Mouse (Mus musculus): Measurements from ENCODE around the gene Senp3.

DNA sequence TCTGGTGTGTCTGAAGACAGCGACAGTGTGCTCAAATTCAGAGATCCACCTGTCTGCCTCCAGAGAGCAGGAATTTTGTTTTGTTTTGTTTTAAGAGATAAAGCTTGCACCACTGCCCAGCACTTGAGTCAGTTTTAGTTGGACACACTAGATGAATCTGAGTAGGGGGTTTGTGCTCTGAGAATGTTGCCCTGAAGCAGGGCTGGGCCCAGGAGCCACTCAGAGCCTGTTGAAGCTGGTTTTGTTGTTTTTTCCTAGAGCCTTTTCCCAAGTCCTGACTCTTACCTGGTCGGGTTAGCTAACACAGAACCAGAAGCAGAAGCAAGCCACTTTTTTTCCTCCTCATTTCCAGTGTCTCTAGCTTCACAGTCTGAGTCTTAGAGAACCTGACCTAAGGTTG is 29.2 kb upstream of the Senp3 start:
- TF ChIP-seq CTCF (IDR thresholded peaks at IDR 0.05; ENCODE audit: extremely low read depth, insufficient read length, insufficient replicate concordance, low read depth, low read length) (no peak), POLR2A (IDR thresholded peaks at IDR 0.05; ENCODE audit: low read depth, low read length) (no peak)
